Mouse (Mus musculus) central nervous system, embryonic 18 days (tissue): Measurements from ENCODE around the gene Lipk. TPM values are rescaled to one million over a fixed set of nuclear protein-coding genes. Genes with fewer than 3 reads are reported as not detected.

Experiments used
- polyA plus RNA-seq: library from polyadenylated mRNA; depleted of rRNA; stranded (reverse); fragments of >200 nt; gene quantifications from 2 replicates; pipeline ENCODE4 v1.2.3, GENCODE M21; 2012; rRNA removed

Lipk gene
- polyA plus RNA-seq = not detected in 2 replicates

GRCm38 (mm10) chr19:34008002-34008401 lies at the start of gene Lipk:
Gene Lipk (plus strand): TSS chr19:34008290.

GRCm38 (mm10) chr19:33960887-33961286 lies 47.2 kb upstream of the Lipk start, which contains the start of gene Lipf:
Gene Lipf (plus strand): TSS chr19:33961187.

GRCm38 (mm10) chr19:34066779-34067472 lies 58.8 kb downstream of the Lipk start, which contains the start of gene Lipn:
Gene Lipn (plus strand): TSS chr19:34067358.

Other genes starting within 250 kb of the Lipk start
- gene Lipo3, start 246.3 kb upstream of the Lipk start, polyA plus RNA-seq = 7.9 and 8.9 TPM in 2 replicates
- not detected in 2 replicates for gene Lipo1, start 220.8 kb upstream of the Lipk start, polyA plus RNA-seq
- not detected in 2 replicates for gene Lipf, start 47.1 kb upstream of the Lipk start, polyA plus RNA-seq
- gene Lipn, start 59.1 kb downstream of the Lipk start, polyA plus RNA-seq = not detected in 2 replicates
- 0.03 TPM in 2 replicates for gene Lipm, start 92.6 kb downstream of the Lipk start, polyA plus RNA-seq
- gene Ankrd22, start 157.8 kb downstream of the Lipk start, polyA plus RNA-seq = not detected in 2 replicates
- 11.6 and 11.9 TPM in 2 replicates for gene Stambpl1, start 183.9 kb downstream of the Lipk start, polyA plus RNA-seq
- 16.1 and 24.2 TPM in 2 replicates for gene Acta2, start 247.3 kb downstream of the Lipk start, polyA plus RNA-seq